Mouse (Mus musculus): Measurements from ENCODE around the gene Ccdc87.

- TF ChIP-seq CTCF (IDR thresholded peaks at IDR 0.05; ENCODE audit: extremely low read depth, insufficient read depth, low read length) (no peak), POLR2A (IDR thresholded peaks at IDR 0.05; ENCODE audit: extremely low read depth, insufficient read depth, low read length) (no peak)
These were observed 40.1 kb upstream of the Ccdc87 start for GRCm38 (mm10) chr19:4799083-4799482.

Data from cortical plate, adult 2 months (tissue).